In genomic region chr8:80830724-80831566, GRCm38 (mm10) we compare ENCODE assay signal across 8 mouse cellular contexts. TPM values are rescaled to one million over a fixed set of nuclear protein-coding genes. Genes with fewer than 3 reads are reported as not detected.
DNase-seq lines count a peak whose midpoint lies in the region; ATAC-seq and TF ChIP-seq lines count a peak whose summit lies in the region.
"Had no signal": no experiment of that assay in that cellular context is flagged by ENCODE, and none has a peak within 500 bp of the region (broad histone marks: within the 10 kb centered on the region; RNA-seq: fewer than 3 reads in every experiment).

No protein-coding gene starts in this region.

- H3K9ac ChIP-seq in lung, embryonic 14.5 days = no peak overlapping the region
- no peak overlapping the region for H3K9ac ChIP-seq in embryonic facial prominence, embryonic 13.5 days
- H3K9ac ChIP-seq in hindbrain, postnatal 0 days (replicated peaks; ENCODE audit: low read length) = no peak overlapping the region

- H3K4me2 ChIP-seq in lung, embryonic 14.5 days = no peak overlapping the region
- H3K4me2 ChIP-seq in embryonic facial prominence, embryonic 13.5 days = no peak overlapping the region
- H3K4me2 ChIP-seq in hindbrain, postnatal 0 days (ENCODE audit: low read depth, low read length) = peak overlapping the region; percentile 10; the same call in 1 of the 2 replicates

- TF ChIP-seq CTCF in lung, embryonic 14.5 days (IDR thresholded peaks at IDR 0.05; ENCODE audit: low read depth) = no peak
- no peak for TF ChIP-seq CTCF in hindbrain, postnatal 0 days (IDR thresholded peaks at IDR 0.05; ENCODE audit: low read depth)
- TF ChIP-seq CTCF in olfactory bulb, adult 2 months (IDR thresholded peaks at IDR 0.05; ENCODE audit: insufficient read depth, low read depth, low read length) = no peak

- no peaks in the 10 kb centered on the region for H3K27me3 ChIP-seq in lung, embryonic 14.5 days (ENCODE audit: insufficient read depth, low read length)
- H3K27me3 ChIP-seq in embryonic facial prominence, embryonic 13.5 days = no peaks in the 10 kb centered on the region
- no peaks in the 10 kb centered on the region for H3K27me3 ChIP-seq in hindbrain, postnatal 0 days (ENCODE audit: insufficient read depth, low read length)

- no peaks in the 10 kb centered on the region for H3K36me3 ChIP-seq in lung, embryonic 14.5 days (ENCODE audit: insufficient read depth)
- H3K36me3 ChIP-seq in embryonic facial prominence, embryonic 13.5 days = no peaks in the 10 kb centered on the region
- H3K36me3 ChIP-seq in hindbrain, postnatal 0 days (ENCODE audit: insufficient read depth, low read length) = no peaks in the 10 kb centered on the region

- DNase-seq in lung, embryonic 14.5 days = peak; percentile 74
- DNase-seq in lung, adult 18-20 months = no peak
- peak; percentile 48 for DNase-seq in hindbrain, postnatal 0 days (ENCODE audit: low spot score)
- DNase-seq in ovary, postnatal 36 days (ENCODE audit: low spot score) = no peak
- no peak for DNase-seq in urinary bladder, adult 18-20 months (ENCODE audit: low spot score in 2 of 2)

- no peaks in the 10 kb centered on the region for H3K9me3 ChIP-seq in lung, embryonic 14.5 days (ENCODE audit: low read depth, low read length)
- no peaks in the 10 kb centered on the region for H3K9me3 ChIP-seq in embryonic facial prominence, embryonic 13.5 days
- H3K9me3 ChIP-seq in hindbrain, postnatal 0 days (ENCODE audit: low read length) = no peaks in the 10 kb centered on the region

- 40% methylated on average over 11 of the region's 11 CpGs for WGBS in lung, embryonic 14.5 days
- WGBS in embryonic facial prominence, embryonic 13.5 days = 68% methylated on average over 11 of the region's 11 CpGs
- WGBS in hindbrain, postnatal 0 days = 58% methylated on average over 11 of the region's 11 CpGs
- 61% methylated on average over 11 of the region's 11 CpGs for WGBS in olfactory bulb, adult 2 months

- TF ChIP-seq POLR2A in olfactory bulb, adult 2 months (IDR thresholded peaks at IDR 0.05; ENCODE audit: insufficient read depth, low read depth, low read length) = no peak

- H3K27ac ChIP-seq in lung, embryonic 14.5 days (ENCODE audit: low read depth) = peak overlapping the region; percentile 3
- H3K27ac ChIP-seq in embryonic facial prominence, embryonic 13.5 days = peak overlapping the region; percentile 65
- peak overlapping the region; percentile 65 for H3K27ac ChIP-seq in hindbrain, postnatal 0 days
- 0 out of 2 replicates have a peak overlapping the region, but pooled peaks have one; percentile 29 for H3K27ac ChIP-seq in olfactory bulb, adult 2 months (ENCODE audit: insufficient read depth, low read depth, low read length)

- ATAC-seq in lung, embryonic 14.5 days (ENCODE audit: insufficient read depth) = peak; percentile 64
- ATAC-seq in embryonic facial prominence, embryonic 13.5 days (ENCODE audit: insufficient number of reproducible peaks, insufficient read depth, low FRiP score, low TSS enrichment, low read depth) = no peak
- ATAC-seq in hindbrain, postnatal 0 days = peak; percentile 65

- peaks cover 15% of the 10 kb centered on the region for H3K4me1 ChIP-seq in lung, embryonic 14.5 days (ENCODE audit: insufficient read depth)
- H3K4me1 ChIP-seq in embryonic facial prominence, embryonic 13.5 days = peaks cover 48% of the 10 kb centered on the region
- H3K4me1 ChIP-seq in hindbrain, postnatal 0 days (ENCODE audit: insufficient read depth, low read length) = peaks cover 24% of the 10 kb centered on the region
- H3K4me1 ChIP-seq in olfactory bulb, adult 2 months (ENCODE audit: control insufficient read depth, insufficient read depth, low read length) = no peaks in the 10 kb centered on the region

- no peak overlapping the region for H3K4me3 ChIP-seq in lung, embryonic 14.5 days (ENCODE audit: low read depth, low read length)
- no peak overlapping the region for H3K4me3 ChIP-seq in embryonic facial prominence, embryonic 13.5 days
- H3K4me3 ChIP-seq in hindbrain, postnatal 0 days (ENCODE audit: low read length) = no peak overlapping the region
- H3K4me3 ChIP-seq in olfactory bulb, adult 2 months (ENCODE audit: insufficient read depth, low read depth, low read length) = no peak overlapping the region
- H3K4me3 ChIP-seq: myocyte had no signal

RNA-seq across cellular contexts. Expression of gene Gab1, which starts 49.4 kb away (rescaled TPM):
- 36.2 and 37.8 TPM in 2 replicates for polyA plus RNA-seq in lung, embryonic 14.5 days (2014; fragmentation: Nextera tagmentation; extraction: Ambion mirVana)
- 22.2 and 22.7 TPM in 2 replicates for polyA plus RNA-seq in embryonic facial prominence, embryonic 13.5 days (2015; fragmentation: Nextera tagmentation; extraction: Ambion mirVana)
- total RNA-seq in hindbrain, postnatal 0 days (2014; rRNA removed) = 32.1 and 32.7 TPM in 2 replicates
- polyA plus RNA-seq in hindbrain, postnatal 0 days (2015; fragmentation: Nextera tagmentation; extraction: Ambion mirVana) = 14.0 TPM in 2 replicates
- polyA plus RNA-seq in olfactory bulb, adult 2 months (2012; ENCODE audit: insufficient read depth, insufficient read length, low replicate concordance, missing spikeins) = not detected in 2 replicates

Comparison
In these comparisons a context has a peak if more than half of its experiments do, and no peak if none do; other contexts are left out.
1. DNase-seq: peak in lung, embryonic 14.5 days (single experiment) and hindbrain, postnatal 0 days (single experiment); none in lung, adult 18-20 months (0 of 2), ovary, postnatal 36 days (single experiment) and urinary bladder, adult 18-20 months (0 of 2).
2. H3K27ac ChIP-seq: peak in every context shown above with its lines; median percentile 65 in embryonic facial prominence, embryonic 13.5 days; 65 in hindbrain, postnatal 0 days; 29 in olfactory bulb, adult 2 months; 3 in lung, embryonic 14.5 days.
3. RNA of gene Gab1, which starts 49.4 kb away (polyA plus RNA-seq): 36.2 to 37.8 TPM in lung, embryonic 14.5 days, 22.2 to 22.7 TPM in embryonic facial prominence, embryonic 13.5 days and 14.0 TPM in hindbrain, postnatal 0 days; not detected in olfactory bulb, adult 2 months; every median in the first group is over 10 times any median in the second.